Mouse (Mus musculus) T-helper 1 cell (primary cell): ENCODE data around the gene Srd5a2.
"Not testable (repeated sequence)": the region's sequence is repeated elsewhere in the genome, so short reads cannot be mapped to it uniquely, and the experiment has no call there.

Experiments
- in situ Hi-C: fragments of 300-600 bp; cut with MboI, MseI; formaldehyde crosslinking; loops from one replicate; pipeline ENCODE4 v1.15.1; 2025; ENCODE audit warnings: high pct_unique_total_duplicates

Srd5a2 gene

GRCm38 (mm10) chr17:74047210-74048082, at the start of gene Srd5a2:
Gene Srd5a2 (minus strand): TSS chr17:74047916.
- in situ Hi-C loops = no loop called here

- in situ Hi-C loops = no loop called here
Observed at GRCm38 (mm10) chr17:74088886-74089678, 41.4 kb upstream of the Srd5a2 start.

- in situ Hi-C loops = no loop called here
Observed at GRCm38 (mm10) chr17:74088016-74088415, 40.3 kb upstream of the Srd5a2 start.

GRCm38 (mm10) chr17:74083370-74083769, 35.7 kb upstream of the Srd5a2 start:
- in situ Hi-C loops = no loop called here

- in situ Hi-C loops = no loop called here
Observed at GRCm38 (mm10) chr17:74080076-74080615, 32.4 kb upstream of the Srd5a2 start.

- in situ Hi-C loops = no loop called here
Observed at GRCm38 (mm10) chr17:74078776-74079495, 31.2 kb upstream of the Srd5a2 start.

GRCm38 (mm10) chr17:74073067-74073466, 25.4 kb upstream of the Srd5a2 start:
- in situ Hi-C loops = not testable (repeated sequence)

GRCm38 (mm10) chr17:74062763-74063162, 15.0 kb upstream of the Srd5a2 start:
- in situ Hi-C loops = not testable (repeated sequence)

- in situ Hi-C loops = no loop called here
Observed at GRCm38 (mm10) chr17:74048229-74048816, 607 bp upstream of the Srd5a2 start.

GRCm38 (mm10) chr17:74043754-74044153, 4.0 kb downstream of the Srd5a2 start:
- in situ Hi-C loops = no loop called here

- in situ Hi-C loops = no loop called here
Observed at GRCm38 (mm10) chr17:74020526-74021203, 27.1 kb downstream of the Srd5a2 start.

- in situ Hi-C loops = no loop called here
Observed at GRCm38 (mm10) chr17:74018281-74018680, 29.4 kb downstream of the Srd5a2 start.

- in situ Hi-C loops = no loop called here
Observed at GRCm38 (mm10) chr17:74017649-74018048, 30.1 kb downstream of the Srd5a2 start.

- in situ Hi-C loops = no loop called here
Observed at GRCm38 (mm10) chr17:74015128-74015527, 32.6 kb downstream of the Srd5a2 start.

GRCm38 (mm10) chr17:74008680-74009079, 39.0 kb downstream of the Srd5a2 start:
- in situ Hi-C loops = no loop called here

- in situ Hi-C loops = no loop called here
Observed at GRCm38 (mm10) chr17:74007001-74007400, 40.7 kb downstream of the Srd5a2 start.

- in situ Hi-C loops = no loop called here
Observed at GRCm38 (mm10) chr17:74002396-74002795, 45.3 kb downstream of the Srd5a2 start.

- in situ Hi-C loops = no loop called here
Observed at GRCm38 (mm10) chr17:73995907-73996645, 51.6 kb downstream of the Srd5a2 start.

GRCm38 (mm10) chr17:73991264-73991663, 56.5 kb downstream of the Srd5a2 start:
- in situ Hi-C loops = no loop called here

GRCm38 (mm10) chr17:73986571-73986970, 61.1 kb downstream of the Srd5a2 start:
- in situ Hi-C loops = no loop called here
